8 mouse cellular contexts compared by ENCODE assay signal in genomic region chr2:166280651-166281127, GRCm38 (mm10).
A peak's percentile ranks its signal among the peaks of the same experiment; 100 is the strongest.
DNase-seq lines count a peak whose midpoint lies in the region; ATAC-seq and TF ChIP-seq lines count a peak whose summit lies in the region.

No protein-coding gene starts in this region.

- no peak overlapping the region; the same call in 1 of the 2 replicates for H3K27ac ChIP-seq in lung, embryonic 14.5 days (ENCODE audit: low read depth)
- peak overlapping the region; percentile 73; the same call in 1 of the 2 replicates for H3K27ac ChIP-seq in embryonic facial prominence, embryonic 10.5 days (replicated peaks)
- H3K27ac ChIP-seq in hindbrain, embryonic 11.5 days (ENCODE audit: low read depth, low read length) = peak overlapping the region; percentile 24; the same call in 1 of the 2 replicates

- H3K9me3 ChIP-seq in lung, embryonic 14.5 days (ENCODE audit: low read depth, low read length) = no peaks in the 10 kb centered on the region
- H3K9me3 ChIP-seq in embryonic facial prominence, embryonic 10.5 days = peaks cover 2% of the 10 kb centered on the region; the same call in 1 of the 2 replicates
- H3K9me3 ChIP-seq in hindbrain, embryonic 11.5 days (ENCODE audit: control insufficient read depth, low read length) = 0 out of 2 replicates have a peak, but pooled peaks cover 3% of the 10 kb centered on the region

- no peaks in the 10 kb centered on the region for H3K36me3 ChIP-seq in lung, embryonic 14.5 days (ENCODE audit: insufficient read depth)
- H3K36me3 ChIP-seq in embryonic facial prominence, embryonic 10.5 days (replicated peaks) = no peaks in the 10 kb centered on the region
- no peaks in the 10 kb centered on the region for H3K36me3 ChIP-seq in hindbrain, embryonic 11.5 days (ENCODE audit: control insufficient read depth, insufficient read depth, low read length)

- no peaks in the 10 kb centered on the region; the same call in 1 of the 2 replicates for H3K4me1 ChIP-seq in lung, embryonic 14.5 days (ENCODE audit: insufficient read depth)
- H3K4me1 ChIP-seq in embryonic facial prominence, embryonic 10.5 days = peaks cover 24% of the 10 kb centered on the region
- H3K4me1 ChIP-seq in hindbrain, embryonic 11.5 days (replicated peaks; ENCODE audit: control insufficient read depth, insufficient read depth, low read length) = no peaks in the 10 kb centered on the region

- H3K4me2 ChIP-seq in lung, embryonic 14.5 days = no peak overlapping the region
- H3K4me2 ChIP-seq in hindbrain, embryonic 11.5 days (replicated peaks; ENCODE audit: low read depth, low read length) = no peak overlapping the region

- peak; percentile 86 for ATAC-seq in lung, embryonic 14.5 days (ENCODE audit: insufficient read depth)
- 0 out of 2 replicates have a peak, but pooled peaks have one; percentile 27 for ATAC-seq in hindbrain, embryonic 11.5 days (ENCODE audit: low FRiP score)
- no peak for ATAC-seq in megakaryocyte, adult 5-6 weeks (ENCODE audit: poor library complexity, severe bottlenecking)

- TF ChIP-seq CTCF in lung, embryonic 14.5 days (IDR thresholded peaks at IDR 0.05; ENCODE audit: low read depth) = no peak

- no peak overlapping the region for H3K9ac ChIP-seq in lung, embryonic 14.5 days
- H3K9ac ChIP-seq in hindbrain, embryonic 11.5 days (ENCODE audit: low read depth, low read length) = no peak overlapping the region

- 21% methylated on average over 5 of the region's 5 CpGs for WGBS in lung, embryonic 14.5 days
- 31% methylated on average over 5 of the region's 5 CpGs for WGBS in embryonic facial prominence, embryonic 10.5 days
- 33% methylated on average over 5 of the region's 5 CpGs for WGBS in hindbrain, embryonic 11.5 days

- peak; percentile 78 for DNase-seq in lung, embryonic 14.5 days
- no peak for DNase-seq in lung, postnatal 25 days (ENCODE audit: low spot score)
- no peak for DNase-seq in embryonic facial prominence, embryonic 10.5 days (ENCODE audit: low spot score)
- no peak for DNase-seq in hindbrain, embryonic 11.5 days (ENCODE audit: low spot score)
- peak; percentile 34 for DNase-seq in skeletal muscle tissue, adult 2 months (ENCODE audit: low read depth, low spot score)
- no peak for DNase-seq in layer of hippocampus, postnatal 25 days (ENCODE audit: extremely low spot score in 1 of 2, low spot score in 1 of 2)
- no peak for DNase-seq in left cerebral cortex, adult 8-10 months (ENCODE audit: low spot score in 2 of 2)

- no peaks in the 10 kb centered on the region for H3K27me3 ChIP-seq in lung, embryonic 14.5 days (ENCODE audit: insufficient read depth, low read length)
- H3K27me3 ChIP-seq in embryonic facial prominence, embryonic 10.5 days (replicated peaks; ENCODE audit: low read depth, poor library complexity, severe bottlenecking) = 0 out of 2 replicates have a peak, but pooled peaks cover 3% of the 10 kb centered on the region
- no peaks in the 10 kb centered on the region for H3K27me3 ChIP-seq in hindbrain, embryonic 11.5 days (ENCODE audit: control insufficient read depth, insufficient read depth, low read length)

- no peak overlapping the region for H3K4me3 ChIP-seq in lung, embryonic 14.5 days (ENCODE audit: low read depth, low read length)
- no peak overlapping the region for H3K4me3 ChIP-seq in embryonic facial prominence, embryonic 10.5 days
- no peak overlapping the region for H3K4me3 ChIP-seq in hindbrain, embryonic 11.5 days (ENCODE audit: low read depth, low read length)

Comparison
In these comparisons a context has a peak if more than half of its experiments do, and no peak if none do; other contexts are left out.
1. DNase-seq: peak in lung, embryonic 14.5 days (single experiment) and skeletal muscle tissue, adult 2 months (single experiment); none in lung, postnatal 25 days (single experiment), embryonic facial prominence, embryonic 10.5 days (single experiment), hindbrain, embryonic 11.5 days (single experiment), layer of hippocampus, postnatal 25 days (0 of 2) and left cerebral cortex, adult 8-10 months (0 of 2).